Mouse (Mus musculus) monocyte, adult 2 months (primary cell): ENCODE data around the gene Vcpkmt.

Experiments
- DNase-seq, 2 experiments: peaks; one replicate each; pipeline ENCODE4 v3.0.0; 2022; ENCODE audit warnings: low spot score in 2 of 2, low read depth in 1 of 2

Vcpkmt gene

DNA sequence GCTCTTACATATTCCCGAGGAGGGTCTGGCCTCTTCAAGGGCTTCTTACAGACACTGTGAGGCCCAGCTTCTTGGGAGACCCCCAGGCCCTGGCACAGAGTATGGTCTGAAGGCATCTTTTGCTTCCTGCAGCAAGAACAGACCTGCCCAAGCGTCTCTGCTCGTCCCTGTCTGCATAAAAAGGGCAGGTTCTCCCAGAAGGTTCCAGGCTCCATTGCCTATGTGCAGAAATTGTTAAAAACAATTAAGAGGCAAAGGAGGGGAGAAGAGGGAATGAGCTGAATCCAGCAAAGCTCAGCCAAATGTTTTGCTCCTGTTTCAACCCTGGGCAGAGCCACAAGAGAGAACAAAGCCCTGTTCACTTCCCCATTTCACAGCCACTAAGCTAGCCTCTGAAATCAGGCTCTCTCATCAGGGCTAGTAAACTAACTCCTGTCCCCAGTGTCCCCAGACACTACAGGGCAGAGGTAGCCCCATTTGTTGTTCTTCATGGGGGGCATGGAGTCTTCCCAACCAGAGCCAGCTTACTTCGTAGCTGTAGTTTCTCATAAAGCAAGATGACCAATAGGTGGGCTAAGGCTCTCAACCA, 44.4 kb downstream of the Vcpkmt start:
- DNase-seq: peak; percentile 29 to 36

- peak; percentile 49 to 62 for DNase-seq
Observed at GRCm38 (mm10) chr12:69537675-69538361, 45.0 kb downstream of the Vcpkmt start.

- DNase-seq: peak; percentile 17 to 23
Observed at GRCm38 (mm10) chr12:69537243-69537674, 45.6 kb downstream of the Vcpkmt start.

DNA sequence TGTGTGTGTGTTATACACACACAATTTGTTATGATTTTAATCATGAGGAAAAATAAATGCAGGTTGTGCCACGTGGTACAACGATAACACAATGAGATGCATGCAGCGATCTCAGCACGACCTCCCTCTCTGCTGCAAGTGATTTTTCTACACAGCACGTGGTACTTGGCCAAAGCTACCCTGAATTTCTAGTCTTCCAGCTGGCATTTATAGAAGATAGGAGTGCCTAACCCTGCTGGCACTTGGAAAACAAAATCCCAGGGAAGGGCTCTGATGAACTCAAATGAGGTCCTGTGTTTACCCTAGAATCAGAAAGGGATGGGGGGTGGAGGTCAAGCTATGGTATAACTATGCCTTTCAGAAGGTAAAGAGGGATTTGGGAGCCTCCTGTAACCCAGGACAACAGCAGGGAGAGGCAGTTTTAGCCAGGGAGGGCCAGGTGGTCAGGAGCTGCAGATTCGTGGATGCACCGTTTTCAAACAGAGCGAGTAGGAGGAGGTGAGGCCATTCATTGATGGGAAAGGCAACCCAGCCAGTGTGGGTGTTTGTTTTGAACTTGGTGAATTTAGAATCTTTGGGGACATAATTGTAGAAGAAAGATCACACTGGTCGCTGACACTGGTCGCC, 46.1 kb downstream of the Vcpkmt start:
- DNase-seq: no peak

GRCm38 (mm10) chr12:69533237-69533636, 49.6 kb downstream of the Vcpkmt start:
- DNase-seq: no peak

DNA sequence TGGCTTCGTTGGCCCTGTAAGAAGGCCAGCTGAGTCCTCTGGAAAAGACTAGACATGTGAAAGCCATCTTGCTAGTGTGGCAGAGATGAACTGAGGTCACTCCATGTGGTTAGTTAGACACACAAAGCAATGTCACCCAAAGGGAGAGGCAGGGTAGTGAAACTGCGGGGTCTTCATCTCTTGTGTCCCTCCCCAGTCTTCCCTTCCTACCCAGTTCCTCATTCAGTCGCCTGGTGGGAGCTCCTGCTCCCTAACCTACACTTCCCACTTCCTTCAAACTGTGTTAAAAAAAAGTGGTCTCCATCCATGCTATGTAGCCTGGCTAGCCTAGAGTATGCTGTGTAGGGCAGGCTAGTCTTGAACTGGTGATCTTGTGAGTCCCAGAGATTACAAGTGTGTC, 50.3 kb downstream of the Vcpkmt start:
- DNase-seq: no peak

- DNase-seq: no peak
Observed at GRCm38 (mm10) chr12:69532091-69532490, 50.7 kb downstream of the Vcpkmt start.

- no peak for DNase-seq
Observed at GRCm38 (mm10) chr12:69529694-69530403, 53.0 kb downstream of the Vcpkmt start.

GRCm38 (mm10) chr12:69528275-69529032, 54.4 kb downstream of the Vcpkmt start:
- DNase-seq: no peak
